Mouse (Mus musculus) lung, adult 2 months (tissue): Measurements from ENCODE around the gene Tmem247. TPM values are rescaled to one million over a fixed set of nuclear protein-coding genes. Genes with fewer than 3 reads are reported as not detected.

Experiments
- DNase-seq: peaks from one replicate; pipeline ENCODE4 v3.0.0; 2022
- H3K4me1 ChIP-seq: fragments of 200-500 bp; 2 replicates; pipeline ENCODE4 v1.6.1; 2011; ENCODE audit warnings: low read length; ENCODE audit not compliant: control insufficient read depth, insufficient read depth
- H3K4me3 ChIP-seq: fragments of 200-500 bp; replicated peaks from 2 replicates; pipeline ENCODE3; 2011; ENCODE audit warnings: low read depth, mild to moderate bottlenecking, control low read depth, low read length; ENCODE audit errors: extremely low read depth
- CTCF ChIP-seq: fragments of 200-500 bp; IDR thresholded peaks from 2 replicates; pipeline ENCODE4 v1.5.1; 2011; ENCODE audit warnings: mild to moderate bottlenecking, low read length, control low read depth; ENCODE audit not compliant: insufficient read depth
- POLR2A ChIP-seq: fragments of 200-500 bp; IDR thresholded peaks from 2 replicates; pipeline ENCODE4 v1.6.1; 2011; ENCODE audit warnings: low read depth, mild to moderate bottlenecking, control low read depth, low read length, borderline replicate concordance; ENCODE audit errors: extremely low read depth
- WGBS: fragments of 180-500 bp; shearing (Covaris S2); methylation state at CpG from one replicate; pipeline ENCODE4 v1.1.7; 2018; 5-methylcytosine and 5-hydroxymethylcytosine counted together
- polyA plus RNA-seq: library from polyadenylated mRNA; depleted of rRNA; stranded (reverse); fragments of >200 nt; gene quantifications from 2 replicates; pipeline ENCODE4 v1.2.3, GENCODE M21; 2012

Tmem247 gene
- polyA plus RNA-seq, 1 experiment, result not detected

DNA sequence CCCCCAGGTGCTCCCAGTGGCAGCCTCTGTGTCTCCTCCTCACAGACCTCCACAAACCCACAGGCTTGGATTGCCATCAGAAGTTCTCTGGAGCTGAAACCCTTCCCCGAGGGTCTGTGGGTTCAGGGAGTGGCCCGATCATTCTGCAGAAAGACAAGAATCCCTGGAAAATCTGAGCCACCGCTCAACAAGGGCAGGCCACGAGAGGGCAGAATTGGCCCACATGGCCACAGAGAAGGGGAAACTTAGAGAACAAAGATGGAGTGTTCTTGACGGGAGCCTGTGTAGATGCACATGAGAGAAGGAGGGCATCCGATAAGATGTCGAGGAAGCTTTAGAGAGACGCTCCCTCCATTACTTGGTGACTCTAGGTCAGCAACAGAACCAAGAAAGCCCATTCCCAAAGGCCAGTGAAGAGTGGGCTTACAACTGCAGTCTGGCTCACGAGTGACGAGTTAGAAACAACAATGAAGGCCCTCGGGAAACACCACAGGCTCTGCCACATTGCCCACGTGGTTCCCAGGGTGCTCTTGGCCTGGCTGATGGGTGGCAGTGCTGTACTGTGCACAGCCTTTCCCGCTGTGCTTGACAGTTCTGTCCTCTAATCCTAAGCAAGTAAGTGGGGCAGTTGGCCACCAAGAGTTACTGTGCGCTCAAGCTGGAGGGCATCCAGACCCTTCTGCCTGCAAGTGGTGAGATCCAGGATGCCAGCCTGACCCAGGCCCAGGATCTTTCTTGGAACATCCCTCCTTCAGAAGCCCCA, 7.2 kb upstream of the Tmem247 start:
- 68% methylated on average over 14 of the region's 14 CpGs for WGBS
- no peak overlapping the region for H3K4me3 ChIP-seq
- DNase-seq, result no peak
- TF ChIP-seq POLR2A (no peak), CTCF (peak; percentile 61)
- H3K4me1 ChIP-seq, result peaks cover 10% of the 10 kb centered on the region

- 70% methylated on average over 5 of the region's 5 CpGs for WGBS
- no peaks in the 10 kb centered on the region for H3K4me1 ChIP-seq
- no peak for DNase-seq
- no peak for TF ChIP-seq POLR2A
- no peak for TF ChIP-seq CTCF
- no peak overlapping the region for H3K4me3 ChIP-seq
Observed at GRCm38 (mm10) chr17:86911261-86911660, 5.9 kb upstream of the Tmem247 start.

GRCm38 (mm10) chr17:86913003-86913607, 4.0 kb upstream of the Tmem247 start:
- DNase-seq, result no peak

GRCm38 (mm10) chr17:86915540-86915939, 1.6 kb upstream of the Tmem247 start:
- no peak for TF ChIP-seq CTCF
- TF ChIP-seq POLR2A, result no peak
- Histone ChIP-seq H3K4me3 (no peak overlapping the region), H3K4me1 (no peaks in the 10 kb centered on the region)
- DNase-seq, result no peak
- WGBS, result 80% methylated on average over 4 of the region's 4 CpGs

More at GRCm38 (mm10) chr17:86913003-86913607, 4.0 kb upstream of the Tmem247 start:
- Histone ChIP-seq H3K4me1 (no peaks in the 10 kb centered on the region), H3K4me3 (no peak overlapping the region)
- TF ChIP-seq CTCF, result no peak
- TF ChIP-seq POLR2A, result no peak
- 63% methylated on average over 7 of the region's 7 CpGs for WGBS

- no peak for DNase-seq
- WGBS, result 54% methylated on average over 6 of the region's 6 CpGs
- no peak overlapping the region for H3K4me3 ChIP-seq
- no peaks in the 10 kb centered on the region for H3K4me1 ChIP-seq
- TF ChIP-seq POLR2A (no peak), CTCF (peak; percentile 77)
Observed at GRCm38 (mm10) chr17:86918786-86919185, 1.6 kb downstream of the Tmem247 start.

- Histone ChIP-seq H3K4me3 (no peak overlapping the region), H3K4me1 (no peaks in the 10 kb centered on the region)
- TF ChIP-seq POLR2A, result no peak
- no peak for TF ChIP-seq CTCF
- DNase-seq, result no peak
- WGBS, result 69% methylated on average over 11 of the region's 11 CpGs
Observed at GRCm38 (mm10) chr17:86919729-86920128, 2.6 kb downstream of the Tmem247 start.

GRCm38 (mm10) chr17:86924679-86925078, 7.5 kb downstream of the Tmem247 start:
- 33% methylated on average over 3 of the region's 3 CpGs for WGBS
- H3K4me3 ChIP-seq, result no peak overlapping the region

DNA sequence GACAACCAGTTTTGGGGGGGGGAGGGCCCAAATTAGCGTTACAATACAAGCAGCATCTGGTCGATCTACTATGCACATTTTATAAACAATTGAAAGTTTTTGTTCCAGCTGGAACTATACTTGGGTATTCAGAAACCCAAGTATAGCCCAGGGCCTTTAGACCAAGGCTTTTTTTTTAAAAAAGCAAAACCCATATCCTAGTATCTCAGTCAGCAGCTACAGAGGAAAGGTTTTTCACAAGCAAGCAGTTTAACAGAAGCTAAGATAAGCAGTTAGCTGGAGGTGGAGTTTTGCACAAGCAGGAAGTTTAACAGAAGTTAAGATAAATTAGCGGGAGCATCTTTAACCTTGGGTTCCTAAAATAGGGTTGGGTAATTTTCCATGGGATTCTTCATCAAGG, 9.7 kb downstream of the Tmem247 start:
- H3K4me1 ChIP-seq, result no peaks in the 10 kb centered on the region
- DNase-seq, result no peak
- TF ChIP-seq CTCF, result no peak
- TF ChIP-seq POLR2A, result no peak
- no peak overlapping the region for H3K4me3 ChIP-seq
- 73% methylated on average over 3 of the region's 3 CpGs for WGBS

More at GRCm38 (mm10) chr17:86924679-86925078, 7.5 kb downstream of the Tmem247 start:
- TF ChIP-seq POLR2A, result no peak
- TF ChIP-seq CTCF, result no peak
- H3K4me1 ChIP-seq, result no peaks in the 10 kb centered on the region
- no peak for DNase-seq

DNA sequence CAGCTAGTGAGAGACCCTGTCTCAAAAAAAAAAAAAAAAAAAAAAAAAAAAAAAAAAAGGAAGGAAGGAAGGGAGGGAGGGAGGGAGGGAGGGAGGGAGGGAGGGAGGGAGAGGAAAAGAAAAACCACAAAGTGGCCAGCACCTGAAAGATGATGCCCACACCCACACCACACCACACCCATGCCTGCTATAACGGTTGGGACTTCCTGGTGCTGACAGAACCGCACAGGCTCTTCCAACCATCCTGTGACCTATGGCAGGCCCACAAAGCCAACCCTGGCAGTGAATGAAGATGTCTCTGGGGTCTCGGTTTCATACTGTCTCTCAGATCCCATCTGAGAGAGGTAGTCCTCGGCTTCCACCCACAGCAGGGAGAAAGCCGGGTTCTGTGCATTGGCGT, 12.2 kb downstream of the Tmem247 start:
- no peak overlapping the region for H3K4me3 ChIP-seq
- no peak for DNase-seq
- WGBS, result 66% methylated on average over 6 of the region's 6 CpGs
- H3K4me1 ChIP-seq, result no peaks in the 10 kb centered on the region
- no peak for TF ChIP-seq CTCF
- TF ChIP-seq POLR2A, result no peak

DNA sequence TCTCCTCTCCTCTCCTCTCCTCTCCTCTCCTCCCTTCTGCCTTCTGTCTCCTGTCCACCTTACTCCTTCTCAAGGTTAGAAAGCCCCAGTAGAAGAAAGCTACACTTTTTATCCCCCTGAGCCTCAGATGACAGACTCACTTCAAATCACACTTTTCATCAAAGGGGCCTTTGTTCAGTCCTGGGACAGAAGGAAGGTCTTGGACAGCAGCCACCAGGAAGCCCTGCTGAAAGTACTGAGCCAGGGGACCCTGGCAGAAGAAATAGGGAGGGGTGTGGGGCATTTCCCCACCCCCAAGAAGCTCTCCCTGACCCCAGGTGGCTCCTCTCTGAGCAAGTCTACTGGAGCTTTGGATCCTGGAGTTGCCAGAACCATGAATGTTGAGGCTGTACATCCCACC, 12.8 kb downstream of the Tmem247 start:
- no peak for DNase-seq
- Histone ChIP-seq H3K4me3 (no peak overlapping the region), H3K4me1 (no peaks in the 10 kb centered on the region)
- TF ChIP-seq CTCF, result no peak
- no peak for TF ChIP-seq POLR2A
